ENCODE assay signal across 17 mouse cellular contexts in the genomic region with DNA sequence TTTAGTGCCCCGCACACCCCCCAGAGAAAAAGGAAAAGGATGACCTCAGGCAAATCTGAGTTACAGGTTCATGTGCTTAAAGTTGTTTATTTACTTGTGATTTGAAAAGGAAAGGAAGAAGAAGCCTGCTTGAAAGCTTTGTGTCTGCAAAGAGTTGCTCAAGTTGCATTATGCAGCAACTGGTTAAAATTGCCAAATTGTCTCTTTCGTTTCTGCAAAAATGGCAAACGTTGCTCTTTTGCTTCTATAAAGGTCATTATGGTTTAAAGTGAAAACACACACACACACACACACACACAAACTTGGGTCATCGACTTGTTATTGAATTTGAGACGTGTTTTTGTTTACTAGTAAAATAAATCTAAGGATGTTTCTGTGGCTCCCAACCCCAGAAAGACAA.
DNase-seq lines count a peak whose midpoint lies in the region; ATAC-seq and TF ChIP-seq lines count a peak whose summit lies in the region.
"Had no signal": no experiment of that assay in that cellular context is flagged by ENCODE, and none has a peak within 500 bp of the region (broad histone marks: within the 10 kb centered on the region; RNA-seq: fewer than 3 reads in every experiment).

No protein-coding gene starts in this region.

- H3K4me2 ChIP-seq in heart, embryonic 13.5 days: no peak overlapping the region
- peak overlapping the region; percentile 28; the same call in 1 of the 2 replicates for H3K4me2 ChIP-seq in liver, postnatal 0 days (ENCODE audit: low read depth, low read length)
- H3K4me2 ChIP-seq in liver, embryonic 11.5 days: no peak overlapping the region
- H3K4me2 ChIP-seq in embryonic facial prominence, embryonic 15.5 days (replicated peaks): no peak overlapping the region
- H3K4me2 ChIP-seq: forebrain, embryonic 12.5 days; limb, embryonic 12.5 days had no signal

- no peak overlapping the region for H3K4me3 ChIP-seq in heart, embryonic 13.5 days
- H3K4me3 ChIP-seq in liver, postnatal 0 days (ENCODE audit: low read depth, low read length): no peak overlapping the region
- H3K4me3 ChIP-seq in liver, embryonic 11.5 days (ENCODE audit: low read depth, low read length): no peak overlapping the region
- no peak overlapping the region for H3K4me3 ChIP-seq in embryonic facial prominence, embryonic 15.5 days (replicated peaks)
- H3K4me3 ChIP-seq: forebrain, embryonic 12.5 days; limb, embryonic 12.5 days; megakaryocyte, embryonic 14.5 days had no signal

- intact Hi-C loops in heart, postnatal 10 days (cut with DNase I): loop anchor here (5.0 to 10.0 kb wide), 3 partner anchors 145 to 652 kb away; a partner anchor contains a TSS

- peak overlapping the region; percentile 76 for H3K27ac ChIP-seq in heart, embryonic 13.5 days (replicated peaks)
- H3K27ac ChIP-seq in liver, postnatal 0 days (ENCODE audit: low read depth): peak overlapping the region; percentile 62; the same call in 1 of the 2 replicates
- H3K27ac ChIP-seq in liver, embryonic 11.5 days (ENCODE audit: low read depth, low read length): no peak overlapping the region
- 0 out of 2 replicates have a peak overlapping the region, but pooled peaks have one; percentile 11 for H3K27ac ChIP-seq in embryonic facial prominence, embryonic 15.5 days (replicated peaks)
- H3K27ac ChIP-seq: forebrain, embryonic 12.5 days; limb, embryonic 12.5 days had no signal

- no peaks in the 10 kb centered on the region for H3K9me3 ChIP-seq in heart, embryonic 13.5 days
- H3K9me3 ChIP-seq in liver, postnatal 0 days (ENCODE audit: low read length): no peaks in the 10 kb centered on the region
- H3K9me3 ChIP-seq in liver, embryonic 11.5 days (ENCODE audit: control insufficient read depth, low read length): no peaks in the 10 kb centered on the region
- H3K9me3 ChIP-seq in embryonic facial prominence, embryonic 15.5 days (replicated peaks): no peaks in the 10 kb centered on the region
- H3K9me3 ChIP-seq: forebrain, embryonic 12.5 days; G1E; limb, embryonic 12.5 days; megakaryocyte, embryonic 14.5 days had no signal

- no peak overlapping the region for H3K9ac ChIP-seq in heart, embryonic 13.5 days
- no peak overlapping the region for H3K9ac ChIP-seq in liver, postnatal 0 days (replicated peaks)
- H3K9ac ChIP-seq in liver, embryonic 11.5 days (ENCODE audit: low read depth, low read length): no peak overlapping the region
- no peak overlapping the region for H3K9ac ChIP-seq in embryonic facial prominence, embryonic 15.5 days
- H3K9ac ChIP-seq: forebrain, embryonic 12.5 days; limb, embryonic 12.5 days had no signal

- TF ChIP-seq EP300 in liver, postnatal 0 days (IDR thresholded peaks at IDR 0.05; ENCODE audit: low read depth): no peak

- WGBS in heart, embryonic 13.5 days: 75% methylated on average over 5 of the region's 5 CpGs
- 60% methylated on average over 5 of the region's 5 CpGs for WGBS in liver, postnatal 0 days (ENCODE audit: insufficient replicate concordance)
- WGBS in liver, embryonic 11.5 days: 73% methylated on average over 5 of the region's 5 CpGs
- 40% methylated on average over 5 of the region's 5 CpGs for WGBS in embryonic facial prominence, embryonic 15.5 days

- H3K36me3 ChIP-seq in heart, embryonic 13.5 days: no peaks in the 10 kb centered on the region
- no peaks in the 10 kb centered on the region for H3K36me3 ChIP-seq in liver, postnatal 0 days (replicated peaks; ENCODE audit: insufficient read depth, low read length)
- H3K36me3 ChIP-seq in liver, embryonic 11.5 days (ENCODE audit: control insufficient read depth, insufficient read depth, low read length): no peaks in the 10 kb centered on the region
- H3K36me3 ChIP-seq in embryonic facial prominence, embryonic 15.5 days: no peaks in the 10 kb centered on the region
- H3K36me3 ChIP-seq: forebrain, embryonic 12.5 days; G1E; limb, embryonic 12.5 days had no signal

- ATAC-seq in heart, embryonic 13.5 days (ENCODE audit: extremely low read depth, insufficient number of reproducible peaks, low FRiP score, low TSS enrichment): no peak
- ATAC-seq in liver, postnatal 0 days: no peak
- no peak for ATAC-seq in liver, embryonic 11.5 days (replicated peaks; ENCODE audit: low FRiP score)
- no peak for ATAC-seq in embryonic facial prominence, embryonic 15.5 days (ENCODE audit: insufficient number of reproducible peaks, low FRiP score, low TSS enrichment, low read depth)

- H3K27me3 ChIP-seq in heart, embryonic 13.5 days (replicated peaks): no peaks in the 10 kb centered on the region
- H3K27me3 ChIP-seq in liver, postnatal 0 days (ENCODE audit: insufficient read depth, low read length): no peaks in the 10 kb centered on the region
- H3K27me3 ChIP-seq in liver, embryonic 11.5 days (replicated peaks; ENCODE audit: control insufficient read depth, insufficient read depth, low read length): no peaks in the 10 kb centered on the region
- no peaks in the 10 kb centered on the region for H3K27me3 ChIP-seq in embryonic facial prominence, embryonic 15.5 days
- H3K27me3 ChIP-seq: forebrain, embryonic 12.5 days; limb, embryonic 12.5 days; megakaryocyte, embryonic 14.5 days had no signal

- no peak for DNase-seq in heart, postnatal 10 days
- DNase-seq in liver, postnatal 0 days: no peak
- no peak for DNase-seq in liver, embryonic 11.5 days (ENCODE audit: low spot score)
- DNase-seq in lung, postnatal 36 days: peak; percentile 50
- DNase-seq in urinary bladder, postnatal 4 days (ENCODE audit: low spot score in 2 of 2): no peak
- no peak for DNase-seq in thymus, postnatal 0 days (ENCODE audit: low spot score)
- DNase-seq: adrenal gland, adult 2 months; cerebellum, adult 8-10 months; retina, postnatal 1 day; spleen, adult 18-20 months; thymus, postnatal 14 days had no signal

- TF ChIP-seq CTCF in liver, postnatal 0 days (IDR thresholded peaks at IDR 0.05; ENCODE audit: low read depth): no peak

- peaks cover 69% of the 10 kb centered on the region for H3K4me1 ChIP-seq in heart, embryonic 13.5 days
- peaks cover 22% of the 10 kb centered on the region for H3K4me1 ChIP-seq in liver, postnatal 0 days (ENCODE audit: insufficient read depth)
- no peaks in the 10 kb centered on the region for H3K4me1 ChIP-seq in liver, embryonic 11.5 days (replicated peaks; ENCODE audit: control insufficient read depth, insufficient read depth, low read length)
- peaks cover 30% of the 10 kb centered on the region for H3K4me1 ChIP-seq in embryonic facial prominence, embryonic 15.5 days
- H3K4me1 ChIP-seq: megakaryocyte, embryonic 14.5 days had no signal
